Comparison of ENCODE assay signal across 8 mouse cellular contexts in the genomic region with DNA sequence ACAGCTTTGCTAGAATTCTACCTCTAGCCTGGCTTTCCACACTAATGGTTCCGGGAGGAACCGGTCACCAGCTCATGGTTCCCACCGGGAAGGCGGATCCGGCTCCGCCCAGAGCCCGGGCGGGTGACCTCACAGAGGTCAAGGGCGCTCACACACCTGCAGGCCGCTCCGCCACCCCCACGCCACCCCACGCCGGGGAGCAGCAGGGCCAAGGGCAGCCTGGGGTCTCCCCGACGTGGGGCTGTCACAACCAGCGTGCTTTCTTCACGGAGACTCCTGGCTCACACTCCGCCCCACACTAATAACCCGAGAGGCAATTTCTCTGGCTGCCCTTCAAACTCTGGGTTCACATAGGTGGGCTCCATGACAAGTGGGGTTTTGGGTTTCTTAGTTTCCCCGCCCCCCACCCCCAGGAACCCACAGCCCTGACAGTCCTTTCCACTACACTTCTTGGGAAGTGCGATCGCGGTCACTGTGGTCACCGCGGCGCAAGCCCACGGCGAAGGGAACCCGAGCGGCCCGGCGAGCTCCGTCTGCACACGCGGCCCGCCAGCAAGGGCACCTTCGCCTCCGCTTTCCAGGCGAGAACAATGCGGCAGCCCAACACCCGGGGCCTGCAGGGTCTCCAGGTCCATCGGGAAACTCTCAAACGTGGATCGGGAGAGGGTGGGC. TPM values are rescaled to one million over a fixed set of nuclear protein-coding genes. Genes with fewer than 3 reads are reported as not detected.
A peak's percentile ranks its signal among the peaks of the same experiment; 100 is the strongest.
DNase-seq lines count a peak whose midpoint lies in the region; ATAC-seq and TF ChIP-seq lines count a peak whose summit lies in the region.

No protein-coding gene starts in this region.

- WGBS in forebrain, embryonic 13.5 days, result under 1% methylated on average over 45 of the region's 45 CpGs
- 0% methylated on average over 45 of the region's 45 CpGs for WGBS in heart, embryonic 16.5 days
- WGBS in lung, adult 2 months, result 1% methylated on average over 45 of the region's 45 CpGs
- under 1% methylated on average over 45 of the region's 45 CpGs for WGBS in neural tube, embryonic 15.5 days

- peaks cover 5 to 8% of the 10 kb centered on the region in 2 experiments; a peak in 2 of 4 replicates for H3K4me1 ChIP-seq in ES-E14 (ENCODE audit: control insufficient read depth in 2 of 2, insufficient read depth in 2 of 2, low read length in 2 of 2, poor library complexity in 1 of 2)
- peaks cover 48% of the 10 kb centered on the region for H3K4me1 ChIP-seq in forebrain, embryonic 13.5 days
- H3K4me1 ChIP-seq in heart, embryonic 16.5 days (ENCODE audit: control insufficient read depth, insufficient read depth, low read length), result peaks cover 13% of the 10 kb centered on the region
- no peaks in the 10 kb centered on the region for H3K4me1 ChIP-seq in lung, adult 2 months (ENCODE audit: control insufficient read depth, insufficient read depth, low read length)
- peaks cover 33% of the 10 kb centered on the region for H3K4me1 ChIP-seq in neural tube, embryonic 15.5 days

- peak overlapping the region; percentile 99 for H3K4me2 ChIP-seq in forebrain, embryonic 13.5 days
- H3K4me2 ChIP-seq in heart, embryonic 16.5 days (ENCODE audit: low read depth, low read length), result peak overlapping the region; percentile 92
- H3K4me2 ChIP-seq in neural tube, embryonic 15.5 days, result peak overlapping the region; percentile 98

- H3K36me3 ChIP-seq in ES-E14 (ENCODE audit: control insufficient read depth, insufficient read depth, low read length, poor library complexity, severe bottlenecking), result no peaks in the 10 kb centered on the region
- H3K36me3 ChIP-seq in forebrain, embryonic 13.5 days (ENCODE audit: poor library complexity, severe bottlenecking), result no peaks in the 10 kb centered on the region
- no peaks in the 10 kb centered on the region for H3K36me3 ChIP-seq in heart, embryonic 16.5 days (ENCODE audit: control insufficient read depth, insufficient read depth)
- H3K36me3 ChIP-seq in neural tube, embryonic 15.5 days, result no peaks in the 10 kb centered on the region

- H3K27me3 ChIP-seq in forebrain, embryonic 13.5 days, result no peaks in the 10 kb centered on the region
- H3K27me3 ChIP-seq in heart, embryonic 16.5 days (ENCODE audit: control insufficient read depth, insufficient read depth, low read length), result no peaks in the 10 kb centered on the region
- no peaks in the 10 kb centered on the region for H3K27me3 ChIP-seq in neural tube, embryonic 15.5 days (replicated peaks)

- in situ Hi-C loops in ES-E14 (cut with MboI; ENCODE audit: low sequenced_read_pairs in 2 of 2, unreplicated experiment in 2 of 2), result no loop called here

- peak overlapping the region; percentile 73 to 93 for H3K4me3 ChIP-seq in ES-E14 (ENCODE audit: insufficient read depth in 1 of 2, low read depth in 1 of 2, low read length in 2 of 2, poor library complexity in 1 of 2, severe bottlenecking in 1 of 2)
- peak overlapping the region; percentile 68 for H3K4me3 ChIP-seq in forebrain, embryonic 13.5 days
- peak overlapping the region; percentile 64 for H3K4me3 ChIP-seq in heart, embryonic 16.5 days (ENCODE audit: low read length)
- peak overlapping the region; percentile 73 for H3K4me3 ChIP-seq in lung, adult 2 months (replicated peaks; ENCODE audit: extremely low read depth, low read depth, low read length)
- peak overlapping the region; percentile 71 for H3K4me3 ChIP-seq in neural tube, embryonic 15.5 days (replicated peaks)

- H3K27ac ChIP-seq in ES-E14 (ENCODE audit: insufficient read depth, low read depth, low read length, poor library complexity, severe bottlenecking), result peak overlapping the region; percentile 47
- H3K27ac ChIP-seq in forebrain, embryonic 13.5 days, result peak overlapping the region; percentile 100
- H3K27ac ChIP-seq in heart, embryonic 16.5 days (ENCODE audit: low read length), result peak overlapping the region; percentile 100
- H3K27ac ChIP-seq in neural tube, embryonic 15.5 days (replicated peaks), result peak overlapping the region; percentile 100

- H3K9me3 ChIP-seq in ES-E14 (ENCODE audit: control insufficient read depth, insufficient read depth, low read depth, low read length), result no peaks in the 10 kb centered on the region
- no peaks in the 10 kb centered on the region for H3K9me3 ChIP-seq in forebrain, embryonic 13.5 days (replicated peaks)
- no peaks in the 10 kb centered on the region for H3K9me3 ChIP-seq in heart, embryonic 16.5 days (replicated peaks; ENCODE audit: control insufficient read depth, low read length)
- no peaks in the 10 kb centered on the region for H3K9me3 ChIP-seq in neural tube, embryonic 15.5 days (replicated peaks)

- TF ChIP-seq CTCF in lung, adult 2 months (IDR thresholded peaks at IDR 0.05; ENCODE audit: insufficient read depth, low read length), result no peak

- H3K9ac ChIP-seq in ES-E14 (ENCODE audit: insufficient read depth, low read depth, low read length, poor library complexity, severe bottlenecking), result peak overlapping the region; percentile 74
- H3K9ac ChIP-seq in forebrain, embryonic 13.5 days, result peak overlapping the region; percentile 93
- peak overlapping the region; percentile 92 for H3K9ac ChIP-seq in heart, embryonic 16.5 days (ENCODE audit: low read length)
- H3K9ac ChIP-seq in neural tube, embryonic 15.5 days (replicated peaks), result peak overlapping the region; percentile 80

- peak; percentile 42 for ATAC-seq in forebrain, embryonic 13.5 days
- peak; percentile 34 for ATAC-seq in heart, embryonic 16.5 days (replicated peaks; ENCODE audit: extremely low read depth, insufficient read depth, low FRiP score)
- peak; percentile 40 for ATAC-seq in neural tube, embryonic 15.5 days (ENCODE audit: low FRiP score)

- TF ChIP-seq POLR2A in lung, adult 2 months (IDR thresholded peaks at IDR 0.05; ENCODE audit: borderline replicate concordance, extremely low read depth, low read depth, low read length), result 0 out of 2 replicates have a peak, but pooled peaks have one; percentile 29

- peak; percentile 51 for DNase-seq in ES-E14 (ENCODE audit: low read depth, low spot score)
- peak; percentile 80 for DNase-seq in cerebellum, adult 11 months
- DNase-seq in kidney, postnatal 36 days, result peak; percentile 90 to 92
- peak; percentile 84 for DNase-seq in lung, adult 2 months
- DNase-seq in thymus, postnatal 0 days (ENCODE audit: low spot score), result peak; percentile 36

TF ChIP-seq in ES-E14, 5 proteins besides CTCF, POLR2A, EP300 and RAD21:
- no peak for TF ChIP-seq HCFC1 (IDR thresholded peaks at IDR 0.05; ENCODE audit: borderline replicate concordance, insufficient read depth, low read length)
- TF ChIP-seq ZC3H11A (IDR thresholded peaks at IDR 0.05; ENCODE audit: borderline replicate concordance, low read depth, low read length), result no peak
- no peak for TF ChIP-seq CHD2 (IDR thresholded peaks at IDR 0.05; ENCODE audit: low read depth, low read length)
- TF ChIP-seq ZNF384 (IDR thresholded peaks at IDR 0.05; ENCODE audit: low read depth, low read length), result no peak
- TF ChIP-seq MAFK (IDR thresholded peaks at IDR 0.05; ENCODE audit: insufficient read depth, low read depth, low read length), result no peak

RNA-seq across cellular contexts. Expression of gene Spen, which starts 6.8 kb away (rescaled TPM):
- 51.5 and 58.6 TPM in 2 replicates for total RNA-seq in ES-E14 (2012; rRNA removed)
- polyA plus RNA-seq in forebrain, embryonic 13.5 days (2015; fragmentation: Nextera tagmentation; extraction: Ambion mirVana), result 16.7 and 17.1 TPM in 2 replicates
- 5.2 and 7.1 TPM in 2 replicates for polyA plus RNA-seq in heart, embryonic 16.5 days (2015; fragmentation: Nextera tagmentation; extraction: Ambion mirVana)
- polyA plus RNA-seq in lung, adult 2 months (2012; rRNA removed), result 27.1 and 30.4 TPM in 2 replicates
- 13.4 and 13.7 TPM in 2 replicates for polyA plus RNA-seq in neural tube, embryonic 15.5 days (2015; fragmentation: Nextera tagmentation; extraction: Ambion mirVana)
- 5.8 and 9.3 TPM in 2 replicates for polyA plus RNA-seq in thymus, postnatal 0 days (2015; fragmentation: Nextera tagmentation; extraction: Ambion mirVana)

Comparison
In these comparisons a context has a peak if more than half of its experiments do, and no peak if none do; other contexts are left out.
1. Peak in every context shown above with its lines: DNase-seq, ATAC-seq, H3K4me3 ChIP-seq and H3K27ac ChIP-seq.
2. DNase-seq: peak in every context shown above with its lines; median percentile 91 in kidney, postnatal 36 days; 84 in lung, adult 2 months; 80 in cerebellum, adult 11 months; 51 in ES-E14; 36 in thymus, postnatal 0 days.
3. H3K27ac ChIP-seq: peak in every context shown above with its lines; median percentile 100 in forebrain, embryonic 13.5 days; 100 in heart, embryonic 16.5 days; 100 in neural tube, embryonic 15.5 days; 47 in ES-E14.